ENCODE assay signal across 12 mouse cellular contexts in the genomic region with DNA sequence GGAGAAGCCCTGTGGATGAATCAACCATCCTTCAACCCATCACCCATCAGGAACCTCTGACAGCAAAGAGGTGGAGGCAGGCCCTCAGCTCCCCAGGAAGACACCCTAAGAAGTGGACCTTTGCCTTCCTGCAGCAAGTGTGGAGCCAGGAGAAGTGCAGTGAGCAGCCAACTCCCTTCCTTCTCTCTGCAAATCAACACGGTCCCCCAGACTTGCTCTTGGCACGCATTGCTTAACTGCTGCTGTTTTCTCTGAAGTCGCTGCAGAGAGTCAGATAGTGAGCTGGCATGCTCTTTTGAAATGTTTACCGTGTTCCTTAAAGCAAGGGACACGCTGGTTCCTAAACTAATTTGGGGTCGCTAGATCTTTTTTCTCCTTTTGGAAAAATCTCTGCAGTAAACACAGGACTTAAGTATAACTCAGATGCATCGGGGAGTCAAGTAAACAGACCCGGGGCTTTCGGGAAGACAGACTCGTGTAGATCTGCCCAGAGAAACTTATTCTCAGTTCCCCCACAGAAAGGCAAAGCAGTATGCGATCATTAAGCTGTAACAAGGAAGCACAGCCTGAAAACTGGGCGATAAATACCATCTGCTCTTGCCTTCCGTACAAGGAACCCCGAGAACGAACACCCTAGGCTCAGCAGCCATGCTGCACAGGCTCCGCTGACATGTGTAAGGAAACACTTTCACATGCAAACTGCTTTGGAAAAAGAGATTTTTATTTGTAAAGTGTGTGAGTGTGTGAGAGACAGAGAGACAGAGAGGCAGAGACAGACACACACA.
DNase-seq lines count a peak whose midpoint lies in the region; ATAC-seq lines count a peak whose summit lies in the region.
"Had no signal": no experiment of that assay in that cellular context is flagged by ENCODE, and none has a peak within 500 bp of the region (broad histone marks: within the 10 kb centered on the region; RNA-seq: fewer than 3 reads in every experiment).

No protein-coding gene starts in this region.

- H3K9ac ChIP-seq in neural tube, embryonic 15.5 days (replicated peaks): no peak overlapping the region
- H3K9ac ChIP-seq in kidney, embryonic 16.5 days (replicated peaks; ENCODE audit: low read length): no peak overlapping the region
- H3K9ac ChIP-seq: midbrain, embryonic 12.5 days had no signal

- DNase-seq in heart, postnatal 10 days: peak; percentile 38 to 40
- DNase-seq in heart, postnatal 25 days (ENCODE audit: low spot score): no peak
- DNase-seq in neural tube, embryonic 10.5 days (ENCODE audit: extremely low spot score, low spot score): no peak
- DNase-seq in layer of hippocampus, adult 18-20 months (ENCODE audit: low spot score in 2 of 2): peak; percentile 48 to 61
- peak; percentile 45 for DNase-seq in telencephalon, adult 2 months (ENCODE audit: low read depth, low spot score)
- DNase-seq: cerebellum, adult 9-10 months; kidney, adult 9 months; thymus, adult 18-20 months had no signal

- H3K4me2 ChIP-seq in neural tube, embryonic 15.5 days: no peak overlapping the region
- no peak overlapping the region for H3K4me2 ChIP-seq in kidney, embryonic 16.5 days (replicated peaks; ENCODE audit: low read depth, low read length)
- H3K4me2 ChIP-seq: midbrain, embryonic 12.5 days had no signal

- 68% methylated on average over 16 of the region's 16 CpGs for WGBS in neural tube, embryonic 15.5 days
- 55% methylated on average over 16 of the region's 16 CpGs for WGBS in kidney, embryonic 16.5 days

- no peak overlapping the region for H3K4me3 ChIP-seq in neural tube, embryonic 15.5 days (replicated peaks)
- H3K4me3 ChIP-seq in kidney, embryonic 16.5 days (ENCODE audit: low read length): no peak overlapping the region
- H3K4me3 ChIP-seq: erythroblast, embryonic 14.5 days; midbrain, embryonic 12.5 days had no signal

- H3K4me1 ChIP-seq in neural tube, embryonic 15.5 days: peaks cover 4% of the 10 kb centered on the region; the same call in 1 of the 2 replicates
- H3K4me1 ChIP-seq in kidney, embryonic 16.5 days (ENCODE audit: insufficient read depth, low read length): no peaks in the 10 kb centered on the region
- H3K4me1 ChIP-seq: midbrain, embryonic 12.5 days had no signal

- intact Hi-C loops in heart, postnatal 10 days (cut with DNase I): no loop called here
- intact Hi-C loops in heart, postnatal 25 days (cut with DNase I): no loop called here

- H3K27me3 ChIP-seq in neural tube, embryonic 15.5 days (replicated peaks): no peaks in the 10 kb centered on the region
- 0 out of 2 replicates have a peak, but pooled peaks cover 3% of the 10 kb centered on the region for H3K27me3 ChIP-seq in kidney, embryonic 16.5 days (ENCODE audit: insufficient read depth, low read length)

- H3K27ac ChIP-seq in neural tube, embryonic 15.5 days (replicated peaks): peak overlapping the region; percentile 28; the same call in 1 of the 2 replicates
- H3K27ac ChIP-seq in kidney, embryonic 16.5 days (ENCODE audit: low read length): no peak overlapping the region
- H3K27ac ChIP-seq: midbrain, embryonic 12.5 days had no signal

- no peaks in the 10 kb centered on the region for H3K9me3 ChIP-seq in neural tube, embryonic 15.5 days (replicated peaks)
- no peaks in the 10 kb centered on the region for H3K9me3 ChIP-seq in kidney, embryonic 16.5 days (ENCODE audit: low read length)
- H3K9me3 ChIP-seq: midbrain, embryonic 12.5 days had no signal

- no peak for ATAC-seq in neural tube, embryonic 15.5 days (ENCODE audit: low FRiP score)
- ATAC-seq in kidney, embryonic 16.5 days (ENCODE audit: low FRiP score, low TSS enrichment): no peak

- H3K36me3 ChIP-seq in neural tube, embryonic 15.5 days: no peaks in the 10 kb centered on the region
- H3K36me3 ChIP-seq in kidney, embryonic 16.5 days (ENCODE audit: insufficient read depth, low read length): no peaks in the 10 kb centered on the region
- H3K36me3 ChIP-seq: midbrain, embryonic 12.5 days had no signal

Comparison
In these comparisons a context has a peak if more than half of its experiments do, and no peak if none do; other contexts are left out.
1. DNase-seq: peak in heart, postnatal 10 days (2 of 2), layer of hippocampus, adult 18-20 months (2 of 2) and telencephalon, adult 2 months (single experiment); none in heart, postnatal 25 days (single experiment) and neural tube, embryonic 10.5 days (single experiment).